Mouse (Mus musculus): ENCODE data around the gene Tmem72.

The Tmem72 gene

GRCm38 (mm10) chr6:116679563-116680288, 37.0 kb downstream of the Tmem72 start:
- DNase-seq (ENCODE audit: low spot score in 2 of 2): no peak

- DNase-seq (ENCODE audit: low spot score in 2 of 2): no peak
Observed at GRCm38 (mm10) chr6:116677321-116677720, 39.4 kb downstream of the Tmem72 start.

- no peak for DNase-seq (ENCODE audit: low spot score in 2 of 2)
Observed at GRCm38 (mm10) chr6:116676355-116676913, 40.3 kb downstream of the Tmem72 start.

GRCm38 (mm10) chr6:116674283-116674886, 42.3 kb downstream of the Tmem72 start:
- no peak for DNase-seq (ENCODE audit: low spot score in 2 of 2)

GRCm38 (mm10) chr6:116673471-116674282, 43.0 kb downstream of the Tmem72 start, which contains the start of gene Rassf4:
TSS of gene Rassf4 (minus strand) at chr6:116673952.
- peak; percentile 34 to 41 for DNase-seq (ENCODE audit: low spot score in 2 of 2)

GRCm38 (mm10) chr6:116672349-116672748, 44.4 kb downstream of the Tmem72 start:
- no peak for DNase-seq (ENCODE audit: low spot score in 2 of 2)

GRCm38 (mm10) chr6:116671768-116672167, 44.9 kb downstream of the Tmem72 start:
- no peak for DNase-seq (ENCODE audit: low spot score in 2 of 2)

GRCm38 (mm10) chr6:116671031-116671430, 45.7 kb downstream of the Tmem72 start:
- no peak for DNase-seq (ENCODE audit: low spot score in 2 of 2)

GRCm38 (mm10) chr6:116670144-116670543, 46.6 kb downstream of the Tmem72 start:
- no peak for DNase-seq (ENCODE audit: low spot score in 2 of 2)

- DNase-seq (ENCODE audit: low spot score in 2 of 2): no peak
Observed at GRCm38 (mm10) chr6:116668682-116669470, 47.8 kb downstream of the Tmem72 start.

- no peak for DNase-seq (ENCODE audit: low spot score in 2 of 2)
Observed at GRCm38 (mm10) chr6:116667382-116667781, 49.3 kb downstream of the Tmem72 start.

- no peak for DNase-seq (ENCODE audit: low spot score in 2 of 2)
Observed at GRCm38 (mm10) chr6:116666892-116667291, 49.8 kb downstream of the Tmem72 start.

- no peak for DNase-seq (ENCODE audit: low spot score in 2 of 2)
Observed at GRCm38 (mm10) chr6:116666085-116666750, 50.5 kb downstream of the Tmem72 start.

- DNase-seq (ENCODE audit: low spot score in 2 of 2): no peak
Observed at GRCm38 (mm10) chr6:116664830-116665229, 51.9 kb downstream of the Tmem72 start.

- no peak for DNase-seq (ENCODE audit: low spot score in 2 of 2)
Observed at GRCm38 (mm10) chr6:116664031-116664430, 52.7 kb downstream of the Tmem72 start.

- no peak for DNase-seq (ENCODE audit: low spot score in 2 of 2)
Observed at GRCm38 (mm10) chr6:116663364-116663763, 53.3 kb downstream of the Tmem72 start.

GRCm38 (mm10) chr6:116653684-116654454, 62.8 kb downstream of the Tmem72 start:
- peak in 1 of 2 experiments; percentile 50 for DNase-seq (ENCODE audit: low spot score in 2 of 2)

GRCm38 (mm10) chr6:116653191-116653590, 63.5 kb downstream of the Tmem72 start:
- DNase-seq (ENCODE audit: low spot score in 2 of 2): no peak

GRCm38 (mm10) chr6:116651437-116652118, 65.1 kb downstream of the Tmem72 start:
- DNase-seq (ENCODE audit: low spot score in 2 of 2): no peak

All from right cerebral cortex, postnatal 36 days (tissue).